Mouse (Mus musculus) adrenal gland, postnatal 14 days (tissue): Measurements from ENCODE around the gene Ttc6. TPM values are rescaled to one million over a fixed set of nuclear protein-coding genes. Genes with fewer than 3 reads are reported as not detected.

Experiments
- DNase-seq: peaks from one replicate; pipeline ENCODE4 v3.0.0; 2021; ENCODE audit warnings: mixed read lengths
- long read RNA-seq, 2 experiments: library from polyadenylated mRNA; stranded (forward); transcript quantifications; one replicate each; pipeline ENCODE4 v2.0.0; 2021
- total RNA-seq: library from RNA; stranded (reverse); gene quantifications from 2 replicates; pipeline ENCODE4 v1.2.3, GENCODE M21; 2021

The Ttc6 gene
- total RNA-seq: not detected in 2 replicates
- long read RNA-seq, experiment 1: 0 reads
- long read RNA-seq, experiment 2: 0 reads

DNA sequence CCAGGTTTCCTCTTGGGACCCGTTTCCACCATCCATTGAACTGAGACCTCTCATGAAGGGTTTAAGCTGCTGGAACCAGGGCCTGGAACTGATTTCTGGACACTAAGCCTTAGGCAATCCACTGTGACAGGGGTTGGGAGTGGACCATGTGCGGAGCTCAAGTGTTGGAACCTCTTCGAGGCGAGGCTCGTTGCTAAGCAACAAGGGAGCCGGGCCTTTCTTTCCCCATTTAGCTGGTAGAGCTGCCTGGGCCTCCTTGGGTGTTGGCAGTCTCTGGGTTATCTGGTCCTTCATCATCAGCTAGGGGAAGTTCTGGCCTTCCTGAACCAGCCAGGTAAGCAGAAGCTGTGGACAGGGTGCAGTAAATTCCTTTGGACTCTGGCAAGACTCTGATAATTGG is at the start of gene Ttc6:
Ttc6 (plus strand) TSS at position 205 of the 400 bp plus-strand sequence.
- DNase-seq: no peak

DNA sequence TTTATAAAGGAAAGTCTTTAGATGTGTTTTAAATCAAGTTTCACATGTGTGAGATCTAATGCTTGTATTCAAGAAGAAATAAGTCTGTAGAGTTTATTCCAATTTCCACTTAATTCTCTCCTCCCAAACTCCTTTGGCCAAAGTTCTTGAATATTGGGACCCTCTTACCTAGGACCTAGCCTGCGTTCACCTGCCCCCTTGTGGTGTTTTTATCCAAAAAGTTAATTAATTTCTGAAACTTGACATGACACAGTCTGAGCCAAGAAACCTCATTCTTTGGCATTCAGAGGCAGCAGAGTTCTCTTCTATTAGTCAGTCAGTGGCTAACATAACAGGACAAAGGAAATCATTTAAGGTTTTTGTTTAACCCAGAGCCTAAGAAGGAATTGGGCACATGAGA is 49.4 kb upstream of the Ttc6 start:
- DNase-seq: no peak

DNA sequence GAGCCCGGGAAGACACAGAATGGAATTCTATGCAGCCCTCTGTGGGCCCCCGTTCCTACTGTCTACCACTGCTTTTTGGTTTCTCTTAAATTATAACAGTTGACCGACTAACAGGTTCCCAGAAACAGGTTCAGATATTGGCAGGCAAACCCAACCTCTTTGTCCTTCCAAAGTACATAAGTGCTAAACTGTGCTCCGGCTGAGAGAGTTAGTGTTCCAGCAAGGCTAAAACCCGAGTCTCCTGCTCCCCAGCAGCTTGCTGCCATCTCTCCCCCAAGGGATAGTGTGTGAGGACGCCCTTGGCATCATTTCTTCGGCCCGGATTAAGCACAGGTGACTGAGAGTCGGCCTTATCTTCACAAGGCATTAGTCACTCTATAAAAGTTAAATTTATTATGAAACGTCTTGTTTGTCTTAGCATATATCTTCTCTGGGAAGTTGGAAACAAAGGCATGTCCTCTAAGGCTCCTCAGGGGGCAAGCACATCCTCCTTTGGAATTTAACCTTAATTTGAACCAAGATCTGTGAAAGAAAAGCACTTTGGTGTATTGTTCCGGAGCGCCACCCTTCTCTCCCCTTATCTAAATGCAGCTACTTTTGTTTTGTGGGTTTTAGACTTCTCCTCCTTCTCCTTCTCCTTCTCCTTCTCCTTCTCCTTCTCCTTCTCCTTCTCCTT is 48.1 kb upstream of the Ttc6 start:
- no peak for DNase-seq

DNA sequence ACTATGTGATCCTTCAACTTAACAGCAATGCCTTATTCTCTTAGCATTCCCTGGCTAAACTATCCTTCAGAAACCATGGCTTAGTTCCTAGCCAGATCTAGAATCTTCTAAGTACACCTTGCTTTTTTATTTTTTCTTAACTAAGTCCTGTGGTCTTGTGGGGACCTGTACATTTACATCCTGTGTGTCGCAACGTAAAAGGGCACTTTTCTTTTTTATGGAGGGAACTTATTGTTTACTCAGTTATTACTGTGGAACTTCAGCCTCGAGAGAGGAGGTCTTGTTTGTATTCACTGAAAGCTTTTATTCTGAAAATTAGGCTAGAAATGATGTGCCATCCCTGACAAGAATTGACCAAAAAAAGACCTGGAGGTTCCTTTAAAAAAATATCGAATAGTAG is 35.6 kb upstream of the Ttc6 start:
- DNase-seq: no peak

DNA sequence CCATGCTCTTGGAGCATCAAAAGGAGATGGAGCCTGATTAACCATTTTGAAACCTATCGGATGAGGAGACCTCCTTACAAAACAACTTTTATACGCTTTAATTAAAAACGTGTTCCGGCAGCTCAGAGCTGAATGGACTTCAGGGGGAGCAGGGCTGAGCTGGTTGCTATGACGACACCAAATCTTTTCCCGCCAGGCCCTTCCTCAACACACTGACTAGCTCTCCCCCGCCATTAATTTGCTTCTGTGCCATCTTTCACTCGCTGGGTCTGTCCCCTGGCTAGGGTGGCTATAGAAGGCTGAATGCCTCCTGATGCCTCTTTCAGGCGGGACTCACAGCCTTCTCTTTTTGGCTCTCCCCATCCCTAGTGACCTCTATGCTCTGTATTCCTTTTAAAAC is 33.4 kb upstream of the Ttc6 start:
- DNase-seq: no peak

DNA sequence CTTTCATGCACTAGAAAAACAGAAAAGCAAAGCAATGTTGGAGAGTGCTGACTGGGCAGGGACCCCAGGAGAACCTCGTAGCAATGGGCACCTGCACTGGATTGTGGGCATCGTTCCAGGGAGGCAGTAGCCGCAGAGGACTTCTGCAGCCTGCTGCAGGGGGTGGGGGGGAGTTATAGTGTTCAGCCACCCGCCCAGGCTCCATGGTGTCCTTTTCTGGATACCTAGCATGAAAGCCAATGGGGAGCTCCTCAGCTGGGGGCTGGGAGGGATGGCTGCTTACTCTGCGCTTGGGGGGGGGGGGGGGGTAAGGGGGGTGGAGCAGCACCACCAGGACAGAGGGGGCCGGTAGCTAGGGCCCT is 29.4 kb upstream of the Ttc6 start:
- DNase-seq: no peak

DNA sequence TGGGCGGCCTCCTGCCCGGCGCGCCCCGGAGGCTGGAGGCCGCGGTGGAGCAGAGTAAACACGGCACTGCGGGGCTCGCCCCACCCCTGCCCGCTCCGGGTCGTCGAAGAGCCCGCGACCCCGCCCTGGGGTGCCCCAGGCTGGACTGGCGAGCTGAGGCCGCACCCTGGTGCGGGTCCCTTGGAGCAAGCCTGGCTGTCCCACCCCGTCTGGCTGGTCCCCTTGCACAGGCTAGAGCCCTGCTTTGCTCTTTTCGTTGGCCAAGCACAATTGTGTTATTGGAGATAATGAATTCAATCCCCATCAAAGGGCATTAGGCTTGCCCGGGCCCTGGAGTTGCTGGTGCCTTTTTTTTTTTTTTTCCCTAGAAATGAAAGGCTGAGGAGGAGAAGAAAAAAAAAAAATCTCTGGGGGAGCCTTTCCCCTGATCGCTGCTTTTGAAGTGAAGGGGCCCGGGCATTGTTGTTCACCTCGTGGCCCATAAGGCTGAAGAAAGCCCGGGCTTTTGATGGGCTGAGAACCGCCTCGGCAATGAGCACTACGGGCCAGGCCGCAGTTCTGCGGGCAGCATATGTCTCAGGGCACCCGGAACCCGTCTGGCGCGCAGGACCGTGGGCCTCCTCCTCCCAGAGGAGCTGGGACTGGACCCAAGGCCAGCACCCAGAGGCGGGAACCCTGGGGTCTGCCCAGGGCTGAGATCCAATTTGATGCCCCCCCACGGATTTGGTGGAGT is 28.9 kb upstream of the Ttc6 start:
- no peak for DNase-seq

DNA sequence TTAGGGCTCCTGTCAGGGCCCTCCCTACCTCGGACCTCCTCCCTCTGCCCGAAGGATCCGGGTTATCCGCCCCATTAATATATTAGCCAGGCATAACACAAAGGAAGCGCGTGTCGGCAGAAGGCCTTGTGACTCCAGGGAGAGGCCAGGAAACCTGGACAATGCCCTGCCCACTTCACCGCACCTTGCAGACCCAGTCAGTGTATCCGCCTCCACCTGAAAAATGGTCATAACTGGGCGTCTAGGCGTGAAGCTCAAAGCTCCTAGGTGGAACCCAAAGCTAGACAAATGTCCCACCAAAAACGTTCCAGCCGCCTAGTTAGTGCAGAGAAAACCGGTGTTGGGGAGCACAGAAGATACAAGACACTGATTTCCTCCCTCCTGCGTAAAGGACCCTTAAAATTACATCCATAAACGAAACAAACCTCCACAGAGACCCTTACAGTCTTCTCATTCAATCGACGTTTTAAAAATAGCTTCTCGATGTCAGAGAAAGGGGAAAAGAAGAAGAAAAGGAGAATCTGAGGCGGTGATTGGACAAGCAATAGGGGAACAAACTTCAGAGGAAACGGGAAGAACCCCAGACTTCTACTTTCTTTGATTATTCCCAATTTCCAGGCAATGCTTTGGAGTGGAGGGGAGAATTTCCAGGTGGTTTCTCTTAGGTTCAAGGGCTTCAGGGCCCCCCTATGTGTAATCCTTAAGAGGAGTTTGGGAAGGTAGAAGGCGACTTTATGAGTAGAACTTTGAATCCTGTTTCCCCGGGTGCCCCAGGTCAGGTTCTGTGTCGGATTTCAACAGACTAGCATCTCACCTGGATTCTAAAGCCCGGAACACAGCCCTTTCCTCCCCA is 27.6 kb upstream of the Ttc6 start:
- no peak for DNase-seq

DNA sequence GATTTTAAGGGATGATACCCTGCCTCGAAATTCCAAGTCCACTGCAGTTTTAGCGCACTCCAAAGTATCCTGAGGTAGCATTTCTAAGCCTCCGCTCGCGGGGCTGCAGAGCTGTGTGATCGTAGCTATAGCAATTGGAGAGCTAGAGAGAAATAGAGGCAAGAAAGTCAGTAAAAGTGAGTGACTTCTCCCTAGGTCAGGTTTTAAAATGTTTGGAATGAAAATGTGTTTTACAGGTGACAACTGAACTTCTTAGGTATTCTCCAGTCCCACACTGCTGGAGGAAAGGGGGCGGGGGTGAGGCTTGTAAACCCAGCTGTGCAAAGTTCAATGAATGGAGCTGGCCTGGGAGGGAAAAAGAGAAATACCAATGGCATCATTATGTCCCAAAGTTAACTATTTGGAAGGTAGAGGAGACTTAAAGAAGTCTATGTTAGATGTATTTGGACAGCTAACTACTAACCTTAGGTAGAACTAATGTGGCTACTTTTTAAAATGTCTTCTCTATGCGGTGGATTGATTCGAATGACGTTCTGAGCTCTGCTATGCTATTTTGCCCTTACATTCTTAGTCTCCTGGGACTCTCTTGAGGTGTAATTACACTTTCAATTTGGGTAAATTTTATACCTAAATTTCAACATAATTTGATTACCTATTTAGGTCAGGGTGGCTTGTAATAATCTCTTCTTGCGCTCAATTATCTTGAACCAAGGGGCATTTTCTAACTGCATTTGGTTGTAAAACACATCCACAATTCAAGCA is 26.8 kb upstream of the Ttc6 start:
- DNase-seq: no peak

DNA sequence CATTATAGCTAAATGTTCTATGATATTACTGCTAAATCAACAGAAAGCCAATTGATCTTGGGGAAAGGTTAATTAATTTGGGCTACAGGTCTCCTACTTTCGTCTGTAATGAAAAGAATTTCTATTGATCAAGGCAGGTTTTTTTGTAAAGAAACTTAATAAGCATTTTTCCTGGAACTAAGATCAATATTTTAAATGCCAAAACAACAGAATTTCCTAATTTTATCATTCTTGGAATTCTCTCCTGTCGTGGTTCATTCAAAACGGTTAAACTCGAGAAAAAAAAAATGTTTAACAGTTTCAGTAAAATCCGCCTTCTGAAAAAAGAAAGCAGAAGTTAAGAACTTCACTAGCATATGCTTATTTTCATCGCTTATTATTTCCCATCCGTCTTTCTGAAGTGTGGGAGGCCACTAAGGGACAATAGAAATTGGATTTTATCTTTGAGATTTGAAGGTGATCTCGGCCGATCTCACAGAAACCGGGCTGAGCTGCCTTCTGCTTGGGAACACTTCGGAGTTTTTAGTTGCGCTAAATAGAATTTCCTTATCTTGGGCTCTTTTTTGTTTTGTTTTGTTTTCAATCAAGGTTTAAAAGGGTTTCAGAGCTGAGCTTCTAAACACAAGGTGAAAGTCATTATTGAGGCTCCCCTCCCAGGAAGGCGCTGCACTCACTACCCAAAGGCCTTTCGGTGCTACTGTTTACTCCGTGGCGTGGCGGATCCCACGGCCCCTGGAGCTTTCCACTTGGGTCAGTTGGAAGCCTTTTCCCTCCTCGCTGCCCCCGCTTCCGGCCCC is 25.9 kb upstream of the Ttc6 start:
- DNase-seq: no peak

DNA sequence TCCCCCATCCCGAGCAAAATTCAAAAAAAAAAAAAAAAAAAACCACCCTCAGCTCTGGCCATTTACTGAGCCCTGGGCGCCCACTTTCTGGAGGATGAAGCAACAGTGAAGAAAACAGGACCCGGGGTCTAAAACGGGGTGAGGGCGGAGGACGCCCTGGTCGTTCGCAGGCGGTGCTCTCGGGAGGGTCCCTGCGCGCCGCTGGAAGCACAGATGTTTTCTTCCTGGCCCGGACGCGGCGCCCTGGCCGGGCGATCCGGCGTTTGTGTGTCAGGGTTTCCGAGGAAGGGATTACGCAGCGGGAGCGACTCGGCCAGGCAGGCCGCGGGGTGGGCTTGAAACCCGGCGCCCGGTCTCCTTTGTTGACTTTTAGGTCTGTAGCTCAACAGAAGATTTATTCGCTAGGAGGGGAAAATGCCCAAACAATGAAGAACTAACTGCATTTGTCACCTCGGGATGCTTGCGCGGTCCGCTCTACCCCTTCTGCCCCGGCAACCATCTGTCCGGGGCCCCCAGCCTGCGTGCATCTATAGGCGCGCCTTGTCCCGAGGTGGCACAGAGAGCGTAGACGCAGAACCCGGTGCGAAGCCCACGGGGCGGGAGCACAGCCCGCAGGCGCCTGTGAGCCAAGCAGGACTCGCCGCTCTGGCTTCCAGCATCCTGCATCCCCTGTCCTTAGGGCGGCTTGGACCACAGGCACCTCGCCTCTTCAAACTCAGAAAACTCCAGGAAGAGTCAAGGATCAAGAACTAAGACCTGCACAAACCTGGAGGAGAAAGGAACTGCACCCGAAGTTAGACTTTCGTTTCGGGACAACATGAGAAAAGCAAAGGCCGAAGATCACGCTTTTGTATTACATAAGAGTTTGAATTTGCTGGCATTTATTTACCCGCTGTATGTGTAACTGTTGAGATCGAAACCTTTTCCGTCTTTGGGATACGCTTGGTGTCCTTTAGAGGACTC is 25.0 kb upstream of the Ttc6 start:
- no peak for DNase-seq

DNA sequence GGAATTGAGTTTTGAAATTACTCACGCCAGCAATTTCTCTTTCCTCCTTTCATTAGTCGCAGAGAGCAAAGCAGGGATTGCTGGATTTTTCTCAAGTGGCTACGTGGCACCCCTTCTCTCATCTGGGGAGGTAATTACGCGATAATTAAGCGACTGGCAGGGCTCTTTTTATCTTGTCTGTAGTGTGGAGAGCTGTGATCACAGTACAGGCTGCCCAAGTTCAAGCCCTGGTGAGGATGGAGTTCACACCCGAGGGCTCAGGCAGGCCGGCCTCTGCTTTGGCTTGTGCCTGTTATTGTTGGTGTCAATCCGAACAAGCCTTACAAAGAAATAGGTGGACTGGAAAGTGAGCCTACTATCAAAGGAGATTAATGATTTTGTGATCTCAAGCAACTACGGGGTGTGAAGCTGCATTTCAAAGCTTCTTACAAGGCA is 24.3 kb upstream of the Ttc6 start:
- no peak for DNase-seq

DNA sequence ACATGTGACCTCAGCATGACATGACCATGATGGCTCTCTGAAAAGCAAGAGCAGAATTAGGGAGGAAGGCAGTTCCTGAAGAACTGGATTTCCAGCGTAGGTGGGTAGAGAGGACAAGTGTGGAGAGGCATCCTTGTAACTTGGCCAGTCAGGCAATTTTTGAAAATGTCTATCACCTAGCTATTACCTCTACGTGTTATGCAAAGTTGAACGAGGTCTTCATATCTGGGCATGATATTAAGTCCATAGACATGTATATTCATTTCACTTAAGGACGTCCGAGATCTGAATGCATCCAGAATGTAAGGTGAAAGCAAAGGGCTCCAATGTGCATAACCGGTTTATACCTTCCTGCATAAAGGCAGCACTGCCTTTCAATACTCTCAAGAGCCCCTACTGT is 22.8 kb upstream of the Ttc6 start:
- DNase-seq: no peak

DNA sequence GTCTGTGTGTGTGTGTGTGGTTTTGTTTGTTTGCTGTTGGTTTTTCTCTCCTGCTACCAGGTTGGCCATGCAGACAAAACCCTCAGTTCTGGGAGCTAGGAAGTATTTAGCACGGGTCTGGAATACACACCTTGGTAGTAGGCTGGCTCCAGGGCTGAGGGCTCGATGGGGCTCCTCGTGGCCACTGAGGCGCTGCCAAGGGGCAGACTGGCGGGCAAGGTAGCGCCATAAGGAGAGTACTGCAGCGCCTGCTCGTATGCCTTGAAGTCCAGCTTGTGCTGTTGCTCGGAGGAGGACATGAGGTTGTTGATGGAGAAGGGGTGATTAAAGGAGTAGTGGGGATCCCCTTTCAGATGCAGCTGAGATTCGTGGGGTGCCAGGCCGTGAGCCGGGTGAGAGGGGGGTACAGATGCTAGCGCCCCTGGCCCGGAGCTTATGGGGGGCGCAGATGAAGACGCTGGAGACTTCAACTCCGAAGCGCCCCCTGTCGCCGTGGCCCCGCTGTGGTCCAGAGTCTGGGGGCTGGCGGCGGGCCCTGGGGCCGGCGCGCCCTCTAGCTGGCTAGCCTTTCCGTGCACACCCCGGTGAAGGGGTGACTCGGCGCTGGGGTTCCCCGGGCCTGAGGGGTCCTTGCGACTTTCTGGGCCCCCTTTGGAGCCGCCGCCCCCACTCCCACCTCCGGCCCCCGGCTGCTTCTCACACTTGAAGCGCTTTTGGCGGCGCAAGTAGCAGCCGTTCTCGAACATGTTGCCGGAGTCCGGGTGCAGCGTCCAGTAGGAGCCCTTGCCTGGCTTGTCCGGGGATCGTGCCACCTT is 21.8 kb upstream of the Ttc6 start:
- no peak for DNase-seq

DNA sequence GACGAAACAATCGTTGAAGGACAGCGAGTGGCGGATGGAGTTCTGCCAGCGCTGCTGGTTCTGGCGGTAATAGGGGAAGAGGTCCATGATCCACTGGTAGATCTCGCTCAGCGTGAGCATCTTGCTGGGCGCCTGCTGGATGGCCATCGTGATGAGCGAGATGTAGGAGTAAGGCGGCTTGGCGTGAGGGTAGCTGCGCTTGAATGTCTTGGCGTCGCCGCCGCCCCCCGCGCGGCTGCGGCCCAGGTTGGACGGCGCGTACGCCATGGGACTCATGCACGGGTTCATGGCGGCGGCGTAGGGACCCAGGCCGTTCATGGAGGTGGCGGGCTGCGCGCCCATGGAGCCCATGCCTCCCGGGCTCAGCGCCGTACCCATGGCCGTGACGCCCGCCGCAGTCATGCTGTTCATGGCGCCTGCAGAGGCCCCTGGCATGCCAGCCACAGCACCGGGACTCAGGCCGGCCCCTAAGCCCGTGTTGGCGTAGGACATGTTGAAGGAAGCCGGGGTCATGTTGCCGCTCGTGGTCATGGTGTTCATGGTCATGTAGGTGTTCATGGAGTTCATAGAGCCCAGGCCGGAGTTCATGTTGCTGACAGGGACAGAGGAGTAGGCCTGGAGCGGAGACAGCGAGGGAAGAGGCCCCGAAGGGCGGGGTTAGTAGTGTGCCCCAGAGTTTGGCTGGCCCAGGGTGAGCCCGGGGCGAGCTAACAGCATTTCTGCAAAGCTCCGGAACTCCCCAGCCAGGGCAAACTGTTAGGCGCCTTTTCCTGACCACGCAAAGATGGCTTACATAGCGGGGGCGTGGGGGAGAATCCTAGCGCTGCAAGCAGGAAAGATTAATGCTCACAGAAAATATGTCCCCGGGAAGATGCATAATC is 20.9 kb upstream of the Ttc6 start:
- DNase-seq: no peak

DNA sequence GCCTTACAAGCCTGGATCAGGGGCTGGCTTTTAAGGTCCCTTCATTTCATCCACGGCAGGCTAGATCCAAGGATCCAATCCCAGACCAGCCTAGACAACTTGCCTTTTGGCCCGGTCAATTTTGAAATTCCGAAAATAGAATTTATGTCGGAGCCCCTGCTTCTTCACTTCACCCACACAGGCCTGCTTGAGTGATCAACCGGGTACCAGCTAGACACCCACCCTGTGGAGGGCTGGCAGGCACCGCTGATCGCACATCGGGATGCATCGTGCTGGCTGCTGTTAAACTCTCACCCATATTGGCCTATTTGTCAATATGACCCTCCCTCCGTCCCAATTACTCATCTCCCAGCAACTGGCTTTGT is 20.3 kb upstream of the Ttc6 start:
- DNase-seq: no peak

DNA sequence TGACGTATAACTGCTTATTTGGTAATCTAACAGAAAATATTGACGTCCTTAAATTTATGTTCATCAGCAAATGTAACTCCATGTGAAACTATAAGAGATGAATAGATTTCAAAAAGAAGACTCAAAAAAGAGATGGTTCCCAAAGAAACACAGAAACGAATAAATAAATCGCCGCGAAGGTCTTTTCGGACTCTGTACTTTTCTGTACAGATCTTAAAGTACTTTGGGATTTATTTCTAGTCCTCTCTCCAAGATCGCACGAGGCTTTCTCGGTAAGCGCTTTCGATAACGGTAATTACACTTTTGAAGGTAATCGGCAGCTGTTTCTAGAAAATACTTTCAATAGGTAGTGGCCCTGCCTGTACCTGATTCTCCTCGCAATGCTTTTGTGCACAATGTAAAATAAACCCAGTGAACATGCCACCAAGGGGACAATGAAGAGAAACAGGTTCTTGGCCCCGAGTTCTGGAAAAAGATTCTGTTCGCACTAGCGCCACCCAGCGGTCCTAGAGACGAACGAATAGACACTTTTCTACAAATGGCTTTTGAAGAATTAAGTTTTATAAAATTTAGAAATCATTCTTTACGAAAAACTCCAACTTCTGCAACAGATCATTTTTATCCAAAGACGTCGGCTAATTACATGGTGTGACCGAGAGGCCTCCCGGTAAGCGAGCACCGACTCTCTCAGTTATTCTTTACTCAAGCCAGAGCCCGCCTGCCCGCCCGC is 19.1 kb upstream of the Ttc6 start:
- DNase-seq: peak; percentile 75
